Mouse (Mus musculus): ENCODE measurements around the gene Eif4ebp2. TPM values are rescaled to one million over a fixed set of nuclear protein-coding genes. Genes with fewer than 3 reads are reported as not detected.

Eif4ebp2 gene
- polyA plus RNA-seq, 1 experiment: 127 TPM

DNA sequence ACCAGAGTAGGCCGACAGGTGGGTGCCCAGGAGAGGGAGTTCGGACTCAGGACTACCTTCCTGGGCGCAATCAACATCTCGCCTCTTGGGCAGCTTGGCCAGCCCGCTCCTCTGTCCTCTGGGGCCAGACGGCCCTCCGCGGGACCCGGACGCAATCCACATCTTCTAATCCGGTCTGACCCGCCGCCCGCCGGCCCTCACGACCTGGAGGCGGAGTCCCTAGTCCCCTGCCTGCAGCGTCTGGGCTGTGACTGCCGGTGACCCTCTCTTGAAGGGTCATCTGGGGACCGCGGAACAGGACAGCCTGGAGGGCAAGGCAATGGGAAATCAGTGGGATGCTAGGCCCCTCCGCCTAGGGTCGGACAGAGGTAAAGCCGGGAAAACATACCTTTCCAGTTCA, 33.3 kb downstream of the Eif4ebp2 start:
- Histone ChIP-seq H3K27ac (ENCODE audit: insufficient read depth, low read depth, low read length) (no peak overlapping the region), H3K27me3 (replicated peaks; ENCODE audit: control insufficient read depth, insufficient read depth, low read length) (0 out of 2 replicates have a peak, but pooled peaks cover 2% of the 10 kb centered on the region), H3K4me1 (ENCODE audit: control insufficient read depth, insufficient read depth, low read length) (no peaks in the 10 kb centered on the region; the same call in 1 of the 2 replicates), H3K36me3 (ENCODE audit: control insufficient read depth, insufficient read depth, low read length) (no peaks in the 10 kb centered on the region), H3K4me3 (ENCODE audit: insufficient read depth, low read depth, low read length) (no peak overlapping the region)
- no peak for DNase-seq
- WGBS: 17% methylated on average over 24 of the region's 24 CpGs
- TF ChIP-seq CTCF (conservative IDR thresholded peaks at IDR 0.05; ENCODE audit: insufficient read depth, insufficient read length, low read depth, low read length) (no peak), POLR2A (IDR thresholded peaks at IDR 0.05; ENCODE audit: low read depth, low read length) (no peak)

DNA sequence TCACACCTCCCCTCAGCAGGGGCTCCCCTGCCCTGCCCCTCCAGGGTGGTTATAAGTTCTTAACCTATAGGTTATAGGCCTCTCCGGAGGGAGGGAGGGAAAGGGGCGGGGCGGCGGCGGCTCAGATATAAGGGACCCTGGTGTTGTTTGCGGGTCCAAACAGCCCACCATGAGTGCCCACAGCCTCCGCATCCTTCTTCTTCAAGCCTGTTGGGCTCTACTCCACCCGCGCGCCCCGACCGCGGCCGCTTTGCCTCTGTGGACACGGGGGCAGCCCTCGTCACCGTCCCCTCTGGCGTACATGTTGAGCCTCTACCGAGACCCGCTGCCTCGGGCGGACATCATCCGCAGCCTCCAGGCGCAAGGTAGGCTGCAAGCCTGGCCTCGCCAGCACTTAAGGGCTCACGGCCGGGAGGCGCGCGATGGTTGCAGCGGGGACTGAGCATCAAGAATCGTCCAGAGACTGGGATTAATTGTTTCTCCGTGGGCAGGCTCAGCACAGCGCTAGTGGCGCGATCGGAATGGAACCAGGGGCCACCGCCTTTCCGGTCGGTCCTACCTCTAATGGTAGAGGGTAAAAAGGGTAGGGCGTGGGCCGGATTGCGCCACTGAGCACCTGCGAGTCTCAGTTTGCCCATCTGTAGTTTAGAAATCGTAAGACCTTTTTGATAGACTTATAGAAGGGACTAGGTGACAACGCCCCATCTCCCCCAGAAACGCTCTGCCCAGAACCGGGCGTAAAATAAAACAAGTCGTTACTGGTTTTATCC, 34.1 kb downstream of the Eif4ebp2 start:
- Histone ChIP-seq H3K4me1 (ENCODE audit: control insufficient read depth, insufficient read depth, low read length) (no peaks in the 10 kb centered on the region; the same call in 1 of the 2 replicates), H3K27ac (ENCODE audit: insufficient read depth, low read depth, low read length) (no peak overlapping the region), H3K36me3 (ENCODE audit: control insufficient read depth, insufficient read depth, low read length) (no peaks in the 10 kb centered on the region), H3K27me3 (replicated peaks; ENCODE audit: control insufficient read depth, insufficient read depth, low read length) (0 out of 2 replicates have a peak, but pooled peaks cover 2% of the 10 kb centered on the region), H3K4me3 (ENCODE audit: insufficient read depth, low read depth, low read length) (peak overlapping the region; percentile 51)
- TF ChIP-seq POLR2A (IDR thresholded peaks at IDR 0.05; ENCODE audit: low read depth, low read length) (no peak), CTCF (conservative IDR thresholded peaks at IDR 0.05; ENCODE audit: insufficient read depth, insufficient read length, low read depth, low read length) (no peak)
- 5% methylated on average over 50 of the region's 50 CpGs for WGBS
- no peak for DNase-seq

DNA sequence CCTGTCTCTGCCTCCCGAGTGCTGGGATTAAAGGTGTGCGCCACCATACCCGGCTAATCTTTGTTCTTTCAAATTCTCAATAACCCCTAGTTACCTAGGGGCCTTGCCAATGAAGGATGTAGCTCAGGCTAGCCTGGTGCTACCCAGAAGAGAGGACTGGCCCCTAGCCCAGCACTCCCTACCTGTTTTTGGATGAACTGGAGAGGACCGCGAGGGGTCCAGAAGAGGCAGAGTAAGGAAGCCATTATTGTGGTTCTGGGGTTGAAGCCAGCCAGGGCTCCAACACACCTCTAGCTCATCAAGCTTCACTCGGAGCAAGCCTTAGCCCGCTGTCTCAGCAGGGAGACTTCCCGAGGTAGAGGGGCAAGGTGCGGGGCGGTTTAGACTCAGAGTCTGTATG, 34.8 kb downstream of the Eif4ebp2 start, which contains the start of gene Nodal:
TSS of gene Nodal (plus strand) at position 301 of the 400 bp plus-strand sequence.
- H3K4me3 ChIP-seq (ENCODE audit: insufficient read depth, low read depth, low read length): peak within 1 kb of the TSS; percentile 51
- no peak for TF ChIP-seq CTCF (conservative IDR thresholded peaks at IDR 0.05; ENCODE audit: insufficient read depth, insufficient read length, low read depth, low read length)
- TF ChIP-seq POLR2A (IDR thresholded peaks at IDR 0.05; ENCODE audit: low read depth, low read length): no peak
- H3K4me1 ChIP-seq (ENCODE audit: control insufficient read depth, insufficient read depth, low read length): no peaks in the 10 kb centered on the region; the same call in 1 of the 2 replicates
- H3K36me3 ChIP-seq (ENCODE audit: control insufficient read depth, insufficient read depth, low read length): no peaks in the 10 kb centered on the region
- DNase-seq: no peak
- 0 out of 2 replicates have a peak, but pooled peaks cover 2% of the 10 kb centered on the region for H3K27me3 ChIP-seq (replicated peaks; ENCODE audit: control insufficient read depth, insufficient read depth, low read length)
- WGBS: 52% methylated on average over 10 of the region's 10 CpGs
- H3K27ac ChIP-seq (ENCODE audit: insufficient read depth, low read depth, low read length): no peak within 1 kb of the TSS

DNA sequence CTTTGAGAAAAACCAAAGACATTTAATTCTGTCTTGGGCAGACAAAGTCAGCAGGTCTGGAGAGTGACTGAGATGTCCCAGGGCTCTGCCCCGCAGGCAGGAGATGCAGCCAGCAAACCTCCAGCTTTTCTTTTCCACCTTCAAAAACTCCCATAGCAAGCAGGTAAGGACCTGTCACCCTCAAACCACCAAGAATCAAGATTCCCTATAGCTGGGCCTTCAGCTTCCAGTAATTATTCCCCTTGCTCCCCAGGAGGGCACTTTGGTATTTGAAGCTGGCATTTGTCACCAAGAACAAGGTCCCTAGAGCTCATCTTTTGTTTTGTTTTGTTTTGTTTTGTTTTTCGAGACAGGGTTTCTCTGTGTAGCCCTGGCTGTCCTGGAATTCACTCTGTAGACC, 35.4 kb downstream of the Eif4ebp2 start:
- no peak for DNase-seq
- Histone ChIP-seq H3K4me1 (ENCODE audit: control insufficient read depth, insufficient read depth, low read length) (no peaks in the 10 kb centered on the region; the same call in 1 of the 2 replicates), H3K27me3 (replicated peaks; ENCODE audit: control insufficient read depth, insufficient read depth, low read length) (0 out of 2 replicates have a peak, but pooled peaks cover 2% of the 10 kb centered on the region), H3K27ac (ENCODE audit: insufficient read depth, low read depth, low read length) (no peak overlapping the region), H3K36me3 (ENCODE audit: control insufficient read depth, insufficient read depth, low read length) (no peaks in the 10 kb centered on the region), H3K4me3 (ENCODE audit: insufficient read depth, low read depth, low read length) (no peak overlapping the region)
- TF ChIP-seq POLR2A (IDR thresholded peaks at IDR 0.05; ENCODE audit: low read depth, low read length): no peak
- TF ChIP-seq CTCF (conservative IDR thresholded peaks at IDR 0.05; ENCODE audit: insufficient read depth, insufficient read length, low read depth, low read length): no peak
- 78% methylated on average over 2 of the region's 2 CpGs for whole genome bisulfite sequencing

DNA sequence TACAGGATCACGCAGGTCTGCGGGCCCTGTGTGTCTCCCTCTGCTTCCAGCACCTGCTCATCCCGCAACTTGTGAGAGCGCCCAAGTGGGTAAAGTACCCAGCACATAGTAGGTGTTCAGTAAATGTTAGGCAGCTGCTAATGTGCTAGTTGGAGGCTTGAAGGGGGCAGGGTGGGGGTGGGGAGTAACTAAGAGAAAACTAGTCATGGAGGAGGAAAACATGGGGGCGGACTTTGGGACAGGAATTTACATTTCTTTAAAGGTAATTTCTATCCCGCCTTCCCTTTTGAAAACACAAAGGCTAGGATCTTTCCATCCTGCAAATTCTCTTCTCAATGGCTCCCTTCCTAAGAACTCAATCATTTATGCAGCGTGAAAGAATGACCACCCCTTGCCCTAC, 35.9 kb downstream of the Eif4ebp2 start:
- 0 out of 2 replicates have a peak, but pooled peaks cover 2% of the 10 kb centered on the region for H3K27me3 ChIP-seq (replicated peaks; ENCODE audit: control insufficient read depth, insufficient read depth, low read length)
- TF ChIP-seq POLR2A (IDR thresholded peaks at IDR 0.05; ENCODE audit: low read depth, low read length): no peak
- no peak for TF ChIP-seq CTCF (conservative IDR thresholded peaks at IDR 0.05; ENCODE audit: insufficient read depth, insufficient read length, low read depth, low read length)

DNA sequence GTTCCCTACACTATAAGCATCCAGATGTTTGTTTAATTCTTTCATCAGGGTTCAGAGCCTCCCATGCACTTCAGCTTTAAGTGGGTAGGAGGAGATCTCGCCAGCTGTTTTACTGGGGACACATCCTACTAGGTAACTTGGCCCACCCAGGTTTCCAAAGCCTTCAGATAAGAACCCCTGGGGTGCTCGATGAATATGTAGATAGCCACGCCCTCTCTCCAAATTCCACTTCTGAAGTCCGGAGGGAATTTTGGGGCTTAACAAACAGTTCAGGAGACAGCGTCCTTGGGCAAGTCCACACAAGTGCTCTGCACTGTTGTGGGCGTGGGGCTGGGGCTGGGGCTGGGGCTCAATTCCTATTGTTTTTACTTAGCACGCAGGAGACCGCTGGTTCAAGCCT, 36.6 kb downstream of the Eif4ebp2 start:
- Histone ChIP-seq H3K36me3 (ENCODE audit: control insufficient read depth, insufficient read depth, low read length) (no peaks in the 10 kb centered on the region), H3K27ac (ENCODE audit: insufficient read depth, low read depth, low read length) (no peak overlapping the region), H3K4me3 (ENCODE audit: insufficient read depth, low read depth, low read length) (no peak overlapping the region), H3K27me3 (replicated peaks; ENCODE audit: control insufficient read depth, insufficient read depth, low read length) (0 out of 2 replicates have a peak, but pooled peaks cover 2% of the 10 kb centered on the region), H3K4me1 (ENCODE audit: control insufficient read depth, insufficient read depth, low read length) (no peaks in the 10 kb centered on the region; the same call in 1 of the 2 replicates)
- TF ChIP-seq POLR2A (IDR thresholded peaks at IDR 0.05; ENCODE audit: low read depth, low read length) (no peak), CTCF (conservative IDR thresholded peaks at IDR 0.05; ENCODE audit: insufficient read depth, insufficient read length, low read depth, low read length) (no peak)
- no peak for DNase-seq
- 61% methylated on average over 8 of the region's 8 CpGs for WGBS

More for the DNA sequence above, 35.9 kb downstream of the Eif4ebp2 start:
- Histone ChIP-seq H3K4me1 (ENCODE audit: control insufficient read depth, insufficient read depth, low read length) (no peaks in the 10 kb centered on the region; the same call in 1 of the 2 replicates), H3K4me3 (ENCODE audit: insufficient read depth, low read depth, low read length) (no peak overlapping the region), H3K27ac (ENCODE audit: insufficient read depth, low read depth, low read length) (no peak overlapping the region), H3K36me3 (ENCODE audit: control insufficient read depth, insufficient read depth, low read length) (no peaks in the 10 kb centered on the region)
- DNase-seq: no peak
- 78% methylated on average over 7 of the region's 7 CpGs for WGBS

DNA sequence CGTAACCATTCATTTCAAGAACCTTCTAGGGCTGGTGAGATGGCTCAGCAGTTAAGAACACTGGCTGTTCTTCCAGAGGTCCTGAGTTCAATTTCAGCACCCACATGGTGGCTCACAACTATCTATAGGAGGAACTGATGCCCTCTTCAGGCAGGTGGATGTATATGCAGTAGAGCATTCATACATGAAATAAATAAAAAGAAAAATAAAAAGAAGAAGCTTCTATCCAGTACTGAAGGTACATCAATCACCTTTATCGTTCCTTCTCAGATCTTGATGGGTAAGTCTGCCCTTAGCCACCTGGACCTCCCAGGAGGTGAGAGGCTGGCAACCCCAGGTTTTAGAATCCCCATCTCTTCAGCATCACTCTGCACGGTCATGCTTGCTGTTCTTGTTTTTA, 37.2 kb downstream of the Eif4ebp2 start:
- 69% methylated on average over 3 of the region's 3 CpGs for WGBS
- no peak for DNase-seq
- TF ChIP-seq POLR2A (IDR thresholded peaks at IDR 0.05; ENCODE audit: low read depth, low read length): no peak
- TF ChIP-seq CTCF (conservative IDR thresholded peaks at IDR 0.05; ENCODE audit: insufficient read depth, insufficient read length, low read depth, low read length): no peak
- Histone ChIP-seq H3K4me3 (ENCODE audit: insufficient read depth, low read depth, low read length) (no peak overlapping the region), H3K27ac (ENCODE audit: insufficient read depth, low read depth, low read length) (no peak overlapping the region), H3K27me3 (replicated peaks; ENCODE audit: control insufficient read depth, insufficient read depth, low read length) (0 out of 2 replicates have a peak, but pooled peaks cover 2% of the 10 kb centered on the region), H3K36me3 (ENCODE audit: control insufficient read depth, insufficient read depth, low read length) (no peaks in the 10 kb centered on the region), H3K4me1 (ENCODE audit: control insufficient read depth, insufficient read depth, low read length) (no peaks in the 10 kb centered on the region; the same call in 1 of the 2 replicates)

Measured in kidney, adult 2 months (tissue).